Mouse (Mus musculus) WW6 (cell line): ENCODE data around the gene Mpv17l2.

Experiments used
- DNase-seq: peaks from one replicate; pipeline ENCODE4 v3.0.0-alpha.2; 2013; ENCODE audit warnings: low read depth, low spot score

Gene Mpv17l2

DNA sequence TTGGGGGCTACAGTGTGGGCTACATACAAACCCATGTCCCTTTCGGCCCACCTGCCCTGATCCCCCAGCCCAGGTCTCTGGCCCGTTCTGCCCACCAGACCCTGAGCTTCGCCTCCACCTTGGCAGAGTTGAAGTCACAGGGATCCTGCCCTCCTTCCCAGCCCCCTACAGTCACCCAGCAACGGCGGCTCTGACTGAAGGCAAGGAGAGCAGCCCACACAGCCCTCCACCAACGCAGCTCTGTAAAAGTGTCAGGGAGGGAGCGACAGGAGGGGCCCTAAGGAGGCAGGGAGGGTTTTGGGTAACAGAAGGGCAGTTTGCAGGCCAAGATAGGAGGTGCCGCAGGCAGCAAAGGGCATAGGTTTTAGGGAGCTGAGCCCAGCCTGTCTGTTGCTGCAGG, 30.1 kb upstream of the Mpv17l2 start:
- DNase-seq: no peak

DNA sequence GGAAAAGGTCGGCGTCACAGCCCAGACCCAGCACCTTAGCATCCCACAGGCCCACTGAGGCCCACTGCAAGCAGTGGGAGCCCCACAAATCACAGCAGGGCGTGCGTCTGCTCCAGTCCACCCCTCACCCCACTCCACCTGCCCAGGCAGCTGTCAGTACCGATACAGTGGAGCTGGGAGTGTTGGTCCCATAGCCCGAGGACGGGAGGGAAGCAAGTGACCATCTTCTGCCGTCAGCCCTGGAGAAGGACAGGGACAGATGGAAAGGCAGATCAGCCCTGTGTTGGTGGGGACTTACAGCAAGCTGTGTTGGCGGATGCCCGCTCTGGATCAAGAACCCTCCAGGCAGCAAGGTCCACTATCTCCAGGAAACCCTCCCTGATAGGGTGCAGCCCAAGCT, 28.3 kb upstream of the Mpv17l2 start:
- DNase-seq: no peak

DNA sequence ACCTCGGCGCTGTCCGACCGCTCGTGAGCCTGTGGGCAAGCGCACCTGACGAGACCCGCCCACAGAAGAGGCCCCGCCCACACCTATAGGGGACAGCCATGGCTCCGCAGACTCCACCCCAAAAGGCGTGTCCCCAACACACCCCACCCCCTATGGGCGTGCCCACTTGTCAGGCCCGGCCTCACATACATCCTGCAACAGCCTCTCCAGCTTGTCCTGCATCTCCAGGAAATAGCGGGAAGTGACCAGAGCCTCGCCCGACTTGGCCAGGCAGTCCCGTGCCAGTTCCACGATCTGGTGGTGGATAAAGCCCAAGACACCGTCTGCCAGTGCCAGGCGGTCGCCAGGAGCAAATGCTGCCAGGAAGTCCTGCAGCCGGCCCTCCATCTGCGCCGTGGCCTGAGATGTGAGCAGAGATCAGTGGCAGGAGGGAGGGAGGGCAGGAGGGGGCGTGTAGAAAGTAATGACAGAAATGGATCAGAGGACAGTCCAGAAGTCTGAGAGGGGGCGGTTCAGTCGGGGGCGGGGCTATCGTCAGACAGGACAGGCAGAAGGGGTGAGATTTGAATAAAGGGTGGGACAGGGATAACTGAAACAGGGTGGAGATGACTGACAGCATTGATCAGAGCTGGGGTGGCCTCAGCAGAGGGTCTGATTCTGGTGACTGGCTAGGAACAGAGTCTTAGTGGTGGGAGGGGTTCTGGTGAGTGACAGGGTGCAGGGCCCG, 27.4 kb upstream of the Mpv17l2 start:
- DNase-seq: peak; percentile 90

DNA sequence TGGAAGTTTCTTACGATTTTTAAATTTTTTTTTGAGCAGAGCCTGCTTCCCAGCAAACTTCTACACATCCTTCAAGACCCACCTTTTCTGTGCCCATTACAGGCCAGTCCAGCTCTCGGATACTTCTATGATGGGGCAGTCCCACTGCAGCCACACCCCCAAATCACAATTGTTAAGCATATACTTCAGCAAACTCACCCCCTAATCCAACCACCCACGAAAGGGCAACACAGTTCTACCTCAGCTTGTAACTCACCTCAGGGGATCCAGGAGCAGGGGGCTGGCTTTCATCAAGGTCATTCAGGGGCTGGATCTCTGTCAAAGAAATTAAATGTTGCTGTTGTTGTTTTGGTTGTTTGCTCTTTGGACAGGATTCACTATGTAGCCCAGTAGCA, 26.3 kb upstream of the Mpv17l2 start:
- no peak for DNase-seq

DNA sequence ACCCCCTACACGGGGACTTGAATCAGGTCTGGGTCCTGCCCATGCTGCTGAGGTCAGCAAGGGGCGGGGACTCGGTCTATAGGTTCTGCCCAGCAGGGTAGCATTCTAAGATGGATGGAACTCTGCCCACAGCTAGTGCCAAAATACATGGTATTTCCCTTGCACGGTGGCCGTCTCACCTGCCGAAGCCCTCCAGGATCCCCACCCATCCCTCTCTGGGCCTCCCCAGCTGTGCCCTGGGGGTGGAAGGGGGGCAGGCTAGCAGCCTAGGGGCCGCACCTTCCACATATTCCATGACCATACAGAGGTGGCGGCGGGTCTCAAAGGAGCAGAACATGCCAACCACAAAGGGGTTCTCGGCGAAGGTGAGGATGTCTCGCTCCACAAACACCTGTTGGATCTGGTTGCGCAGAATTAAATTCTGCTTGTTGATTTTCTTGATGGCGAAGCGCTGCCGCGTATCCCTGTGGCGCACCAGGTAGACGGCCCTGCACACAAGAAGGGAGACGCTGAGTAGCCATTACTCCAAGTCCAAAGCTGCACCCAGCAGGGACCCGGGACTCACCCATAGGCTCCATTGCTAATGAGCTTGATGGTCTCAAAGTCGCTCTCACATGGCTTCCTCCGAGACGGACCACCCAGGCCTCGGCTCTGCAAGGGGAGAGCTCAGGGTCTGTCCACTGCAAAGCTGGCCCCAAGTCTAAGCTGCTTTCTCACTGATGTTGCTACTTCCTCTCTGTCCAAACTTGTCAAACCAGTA, 25.7 kb upstream of the Mpv17l2 start:
- no peak for DNase-seq

DNA sequence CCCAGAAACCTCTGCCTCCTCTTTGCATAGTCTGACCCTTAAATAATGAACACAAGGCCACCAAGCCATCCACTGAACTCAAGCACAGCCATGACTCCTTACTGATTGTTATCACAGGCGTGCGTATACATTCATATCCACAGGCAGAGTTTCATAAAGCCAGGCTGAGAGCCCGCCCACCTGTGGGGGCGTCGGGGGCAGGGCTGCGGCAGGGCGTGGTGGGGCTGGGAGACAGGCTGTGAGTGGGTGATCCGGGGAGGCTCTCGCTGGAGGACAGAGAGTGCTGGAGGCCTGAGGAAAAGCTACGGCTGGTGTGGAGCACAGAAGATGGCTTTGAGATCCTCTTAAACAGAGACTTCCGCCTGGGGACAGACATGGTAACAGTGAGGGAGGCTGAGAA, 19.3 kb upstream of the Mpv17l2 start:
- DNase-seq: no peak

DNA sequence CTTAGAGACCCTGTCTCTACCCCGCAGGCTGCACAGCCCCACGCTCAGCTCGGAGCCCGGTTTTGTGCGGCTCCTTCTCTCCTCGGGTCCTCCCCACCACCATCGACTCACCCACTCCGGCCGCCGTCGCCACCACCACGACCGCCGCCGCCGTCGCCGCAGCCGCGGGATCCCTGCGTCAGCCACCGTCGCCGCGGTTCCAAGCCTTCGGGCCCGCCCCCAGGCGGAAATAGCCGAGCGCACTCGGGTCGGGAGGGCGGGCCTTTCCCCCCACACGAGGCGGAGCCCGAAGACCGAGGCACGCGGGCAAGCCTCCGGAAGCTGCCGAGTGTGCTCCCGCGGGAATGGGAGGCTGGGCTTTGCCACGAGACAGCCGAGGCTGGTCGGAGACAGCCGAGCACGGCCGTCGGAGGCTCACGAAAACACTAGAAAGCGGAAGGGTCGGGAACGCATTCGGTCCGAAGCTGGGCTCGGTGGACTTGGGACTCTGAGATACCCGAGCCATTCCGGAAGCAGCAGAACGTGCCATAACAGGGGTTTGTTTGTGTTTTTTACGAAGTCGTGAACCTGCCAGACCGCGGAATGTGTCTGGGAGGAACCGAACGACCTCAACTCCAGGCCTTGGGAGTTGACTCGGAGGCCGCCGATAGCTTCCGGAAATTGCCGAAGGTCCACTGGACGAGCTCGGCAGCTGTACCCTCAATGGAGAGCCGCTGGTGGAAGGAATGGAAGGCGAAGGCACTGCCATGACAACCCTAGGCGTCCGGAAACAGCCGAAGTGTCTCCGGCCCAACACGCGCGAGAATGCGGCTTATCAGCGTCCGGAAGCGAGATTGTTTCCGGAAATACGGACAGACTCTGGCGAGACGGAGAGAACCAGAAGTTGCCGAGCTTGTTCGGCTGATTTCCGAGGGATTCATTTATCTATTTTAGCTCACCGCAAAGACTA, 16.0 kb upstream of the Mpv17l2 start, which contains the start of gene Pik3r2:
Gene Pik3r2 (minus strand): TSS at position 218 of the 949 bp plus-strand sequence.
- DNase-seq: peak; percentile 94

DNA sequence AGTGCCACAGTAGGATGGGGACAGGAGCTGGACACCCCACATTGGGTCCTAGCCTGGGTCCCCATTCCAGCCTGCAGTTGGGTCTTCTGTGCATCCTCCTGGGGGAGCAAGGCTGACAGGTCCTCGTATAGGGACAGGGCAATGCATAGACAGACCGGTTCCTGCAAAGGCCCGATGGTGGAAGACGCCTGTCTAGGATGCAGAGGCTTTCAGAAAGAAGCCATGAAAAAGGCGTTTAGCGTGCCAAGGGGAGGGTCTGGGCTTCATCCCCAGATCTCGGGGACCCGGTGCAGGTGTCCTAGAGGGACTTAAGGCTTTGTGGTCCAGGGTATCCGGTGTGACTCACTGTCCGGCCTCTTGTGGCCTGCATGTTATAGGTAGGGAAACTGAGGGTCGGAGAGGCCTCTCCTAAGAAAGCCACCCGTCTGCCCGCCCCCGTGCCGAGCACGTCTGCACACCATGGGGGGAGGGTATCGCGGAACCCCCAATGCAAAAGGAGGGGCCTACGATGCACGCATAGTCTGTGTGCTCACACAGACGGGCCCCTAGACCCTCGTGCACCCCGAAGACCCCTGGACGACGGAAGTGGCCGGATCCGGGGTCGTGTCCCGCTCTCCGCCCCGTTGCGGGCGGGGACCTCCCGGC, 15.2 kb upstream of the Mpv17l2 start:
- DNase-seq: no peak

DNA sequence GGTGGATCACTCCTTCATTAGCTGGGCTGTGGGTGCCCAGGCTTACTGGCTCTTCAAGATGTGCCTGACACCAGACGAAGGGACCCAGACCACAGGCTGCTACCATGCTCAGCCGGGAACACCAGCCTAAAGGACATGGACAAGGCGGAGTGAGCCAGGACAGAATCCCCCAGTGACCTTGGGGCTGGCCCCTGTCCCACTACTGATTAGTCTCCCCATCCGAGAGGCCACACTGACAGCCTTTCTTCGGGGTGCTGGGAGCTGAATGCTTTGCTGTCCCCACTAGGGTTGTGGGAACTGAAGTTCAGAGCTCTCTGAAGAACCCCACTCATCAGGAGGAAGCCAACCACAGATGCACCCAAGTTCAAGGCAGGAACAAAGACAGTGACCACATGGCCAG, 14.5 kb upstream of the Mpv17l2 start:
- no peak for DNase-seq

DNA sequence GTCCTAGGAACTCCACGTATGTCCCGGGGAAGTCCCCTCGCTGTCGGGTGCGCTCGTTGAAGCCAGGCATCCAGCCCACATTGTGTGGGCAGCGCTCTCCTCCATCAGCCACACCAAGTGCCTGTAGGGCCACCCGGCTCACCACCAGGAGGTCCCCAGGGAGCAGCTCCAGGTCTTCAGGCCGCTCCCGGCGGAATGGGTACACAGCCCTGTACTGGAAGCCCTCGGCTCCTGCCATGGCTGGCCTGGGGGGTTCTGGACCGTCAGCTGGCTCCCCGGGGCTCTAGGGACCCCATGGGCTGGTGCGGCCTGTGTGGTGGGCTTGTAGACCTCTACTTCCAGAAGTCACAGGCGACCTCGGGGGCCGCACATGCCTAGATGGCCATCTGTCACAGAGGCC, 14.0 kb upstream of the Mpv17l2 start:
- no peak for DNase-seq

DNA sequence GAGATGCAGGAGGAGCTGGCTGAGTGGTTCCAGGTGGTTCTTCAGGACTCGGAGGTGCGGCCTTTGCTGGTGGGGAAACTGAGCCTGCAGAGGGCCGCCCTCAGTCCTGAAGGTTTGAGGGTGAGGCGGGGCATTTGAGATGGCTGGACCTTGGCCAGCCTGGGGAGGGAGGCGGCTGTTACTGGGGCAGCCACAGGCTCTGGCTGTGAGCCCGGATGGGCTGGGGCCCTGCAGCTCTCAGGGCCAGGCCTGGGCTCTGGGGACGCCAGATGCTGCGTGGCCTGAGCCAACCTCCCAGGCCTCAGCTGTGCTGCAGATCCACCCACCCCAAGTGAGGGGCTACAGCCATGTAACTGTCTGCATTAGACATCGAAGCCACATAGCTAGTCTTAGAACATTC, 13.1 kb upstream of the Mpv17l2 start:
- no peak for DNase-seq

DNA sequence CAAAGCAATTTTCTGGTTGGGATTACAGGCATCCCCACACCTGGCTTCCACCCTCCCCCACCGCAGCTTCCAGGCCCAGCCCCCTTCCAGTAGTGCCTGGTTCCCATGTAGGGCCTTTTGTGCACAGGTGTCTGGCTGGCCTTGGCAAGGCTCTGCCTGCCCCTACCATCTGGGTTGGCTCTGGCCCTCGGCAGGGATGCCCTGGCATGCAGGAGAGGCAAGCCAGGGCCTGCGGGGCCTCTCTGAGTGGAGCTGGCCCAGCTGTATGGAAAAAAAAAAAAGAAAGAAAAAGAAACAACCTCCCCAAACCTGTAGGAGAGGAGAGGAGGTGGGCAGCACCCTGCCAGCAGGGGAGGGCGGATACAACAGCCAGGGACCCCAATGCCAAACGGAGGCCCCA, 12.7 kb upstream of the Mpv17l2 start:
- DNase-seq: no peak

DNA sequence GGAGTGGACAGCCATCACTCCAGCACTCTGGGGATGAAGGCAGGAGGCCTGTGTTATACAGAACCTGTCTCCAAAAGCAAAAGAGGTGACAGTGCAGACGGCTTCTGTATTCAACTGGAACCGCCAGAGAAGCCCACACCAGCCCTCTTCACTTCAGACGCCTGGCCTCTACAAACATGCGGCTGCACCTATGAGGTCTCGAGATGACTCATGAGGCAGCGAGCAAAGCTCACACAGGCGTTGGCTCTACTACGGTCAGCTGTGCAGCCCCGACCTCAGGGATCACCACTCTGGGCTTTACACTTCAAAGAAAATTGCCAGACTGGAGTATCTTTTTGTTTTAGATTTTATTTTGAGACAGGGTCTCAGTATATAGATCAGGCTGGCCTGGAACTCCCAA, 12.1 kb upstream of the Mpv17l2 start:
- no peak for DNase-seq

DNA sequence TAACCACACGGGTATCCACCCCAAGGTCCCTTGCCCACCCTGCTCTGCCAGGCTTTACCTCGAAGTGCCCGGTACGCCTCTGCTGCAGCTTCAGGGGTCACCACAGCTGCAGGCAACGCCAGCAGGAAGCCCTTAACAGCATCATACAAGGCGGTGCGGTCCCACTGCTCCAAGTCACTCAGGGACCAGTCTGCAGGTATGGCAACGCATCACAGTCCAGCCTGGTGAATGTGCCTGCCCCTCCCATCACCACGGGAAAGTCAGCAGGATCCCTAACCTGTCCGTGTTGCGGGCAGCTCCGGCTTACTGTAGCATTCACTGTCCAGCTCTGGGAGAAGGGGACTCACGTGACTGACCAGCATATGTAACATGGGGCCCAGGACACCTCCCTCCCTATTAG, 11.3 kb upstream of the Mpv17l2 start:
- DNase-seq: no peak

DNA sequence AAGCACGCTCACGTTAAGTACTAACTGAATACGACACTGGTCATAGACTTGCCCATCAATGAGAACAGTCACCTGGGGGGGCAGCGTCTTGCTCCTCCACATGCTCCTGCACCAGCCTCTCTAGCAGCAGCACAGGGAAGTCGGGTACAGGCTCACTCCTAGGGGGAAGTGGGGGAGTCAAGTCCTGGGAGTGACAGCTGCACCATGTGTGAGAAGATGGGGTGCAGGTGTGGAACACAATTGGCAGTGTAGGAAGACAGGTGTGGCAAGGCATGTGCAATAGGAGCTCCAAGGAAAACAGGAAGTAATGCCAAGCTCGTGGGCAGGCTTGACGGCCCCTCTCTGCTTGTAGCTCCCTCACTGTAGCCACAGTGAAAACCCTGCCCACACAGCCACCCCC, 10.5 kb upstream of the Mpv17l2 start:
- DNase-seq: no peak

DNA sequence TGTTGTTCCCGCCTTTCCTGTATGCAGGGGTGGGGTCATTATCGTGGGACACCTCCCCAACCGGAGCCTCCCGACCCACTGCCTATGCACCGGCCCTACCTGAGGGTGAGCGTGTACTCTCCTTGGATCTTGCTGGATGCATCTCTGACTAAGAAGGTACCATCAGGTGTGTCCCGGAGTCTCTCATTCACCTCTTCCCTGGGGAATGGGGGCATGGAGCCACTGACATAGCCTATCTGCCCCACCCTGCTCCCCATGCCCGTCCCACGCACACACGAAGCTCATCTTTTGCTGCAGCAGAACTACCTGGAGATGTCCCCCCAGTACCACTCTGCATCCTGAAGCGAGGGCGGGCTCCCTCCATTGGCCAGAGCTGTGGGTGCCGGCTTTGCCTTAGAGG, 10.0 kb upstream of the Mpv17l2 start:
- DNase-seq: no peak

DNA sequence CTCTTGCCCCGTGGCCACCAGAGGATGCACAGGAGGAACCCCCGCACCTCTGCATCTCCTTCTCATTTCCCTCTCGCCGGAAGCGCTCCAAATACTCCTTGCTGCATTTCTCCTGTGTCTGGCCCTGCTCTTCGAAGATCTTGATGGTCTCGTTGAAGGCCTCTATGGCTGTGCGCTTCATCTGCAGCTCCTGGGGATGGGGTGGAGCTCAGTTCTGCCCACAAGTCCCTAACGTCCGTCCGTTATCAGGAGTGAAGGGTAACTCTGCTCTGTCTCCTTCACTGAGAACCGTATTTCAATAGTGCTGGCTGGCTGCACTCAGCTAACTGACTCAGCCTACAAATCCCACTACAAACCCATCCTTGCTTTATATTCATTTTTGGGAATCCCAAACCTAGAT, 9.1 kb upstream of the Mpv17l2 start:
- DNase-seq: no peak

DNA sequence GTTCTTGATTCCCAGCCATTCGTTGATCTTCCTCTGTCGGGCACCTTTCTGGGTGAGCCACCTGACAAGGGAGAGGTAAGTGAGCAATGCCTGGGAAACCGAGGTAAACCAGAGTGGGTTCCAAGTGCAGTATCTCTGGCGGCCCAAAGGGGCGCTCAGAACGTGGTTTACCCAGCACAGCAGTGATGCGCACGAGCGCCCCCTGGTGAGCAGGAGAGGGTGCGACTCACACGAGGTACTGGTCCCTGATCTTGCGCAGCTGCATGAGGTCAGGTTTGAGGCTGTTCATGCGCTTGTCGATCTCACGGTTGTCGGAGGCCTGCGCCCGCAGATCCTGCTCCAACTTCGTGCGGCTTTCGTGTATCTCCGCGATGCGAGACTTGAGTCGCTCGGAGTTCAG, 8.6 kb upstream of the Mpv17l2 start:
- peak; percentile 98 for DNase-seq

DNA sequence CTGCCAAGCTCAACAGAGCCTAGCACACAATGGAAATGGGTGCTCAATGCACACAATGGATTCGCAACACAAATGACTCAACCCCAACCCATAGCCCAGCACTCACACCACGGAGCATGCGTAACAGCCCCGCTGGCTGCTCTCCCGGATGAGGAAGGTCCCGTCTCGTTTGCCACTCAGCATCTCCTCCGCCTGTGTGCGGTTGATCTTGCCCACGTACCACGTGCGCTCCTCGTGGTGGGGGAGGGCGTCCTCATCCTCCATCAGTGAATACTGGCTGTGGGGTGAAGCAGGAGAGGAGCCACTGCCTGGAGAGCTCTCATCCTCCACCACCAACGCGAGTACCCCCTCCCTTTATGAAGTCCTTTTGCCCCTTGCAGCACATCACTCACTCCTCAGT, 8.2 kb upstream of the Mpv17l2 start:
- DNase-seq: no peak

DNA sequence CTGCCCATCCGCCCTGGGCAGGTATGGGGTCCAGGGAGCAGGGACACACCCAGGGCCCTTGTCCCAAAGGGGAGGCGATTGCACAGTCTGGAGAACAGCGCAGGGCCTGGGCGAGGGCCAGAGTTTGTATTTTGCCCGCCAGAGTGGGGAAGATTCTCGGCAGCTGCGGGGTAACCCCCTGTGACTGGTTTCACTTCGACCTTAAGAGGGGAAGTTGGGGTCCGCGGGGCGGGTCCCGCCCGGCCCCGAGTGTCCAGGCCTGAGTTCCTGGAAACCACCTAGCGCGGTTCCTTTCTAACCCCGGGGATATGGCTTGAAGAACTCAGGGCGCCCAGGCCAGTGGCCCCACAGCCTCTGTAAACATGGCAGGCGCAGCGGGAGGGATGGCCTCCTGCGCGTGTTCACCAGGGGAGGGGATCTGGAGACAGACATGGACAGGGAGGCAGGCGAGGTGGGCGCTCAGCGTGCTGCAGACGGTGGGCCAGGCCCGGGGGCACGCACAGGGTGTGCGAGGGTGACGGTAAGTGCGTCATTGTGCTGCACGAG, 7.6 kb upstream of the Mpv17l2 start:
- no peak for DNase-seq

DNA sequence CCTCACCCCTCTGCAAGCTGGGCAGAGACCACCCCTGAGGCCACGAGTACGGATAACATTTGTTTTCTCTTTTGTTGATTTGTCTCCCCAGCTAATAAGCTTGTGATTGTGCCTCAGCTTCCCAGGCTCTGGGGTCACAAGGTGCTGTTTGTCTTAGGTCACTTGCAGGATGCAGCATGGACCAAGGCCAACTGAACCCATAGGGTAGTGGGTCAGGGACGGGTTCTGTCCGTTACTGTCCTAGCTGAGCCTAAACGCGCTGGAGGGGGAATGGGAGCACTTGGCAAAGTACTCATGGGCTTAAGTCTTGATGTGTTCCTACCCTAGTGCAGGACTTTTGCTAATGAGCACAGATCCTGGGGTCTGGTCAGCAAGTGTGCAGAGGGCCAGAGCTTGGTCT, 6.8 kb upstream of the Mpv17l2 start:
- no peak for DNase-seq
